Mouse (Mus musculus) thymus, adult 2 months (tissue): Measurements from ENCODE around the gene Tanc1.

ENCODE experiments used
- CTCF ChIP-seq: fragments of 200-500 bp; IDR thresholded peaks from 2 replicates; pipeline ENCODE4 v1.5.1; 2012; ENCODE audit warnings: mild to moderate bottlenecking, control low read depth, low read length, moderate library complexity, borderline replicate concordance; ENCODE audit not compliant: control insufficient read depth, poor library complexity, insufficient read depth; ENCODE audit errors: extremely low read depth
- POLR2A ChIP-seq: fragments of 200-500 bp; IDR thresholded peaks from 2 replicates; pipeline ENCODE4 v1.6.1; 2012; ENCODE audit warnings: mild to moderate bottlenecking, low read length, control low read depth, moderate library complexity; ENCODE audit not compliant: control insufficient read depth, poor library complexity, insufficient read depth; ENCODE audit errors: extremely low read depth

DNA sequence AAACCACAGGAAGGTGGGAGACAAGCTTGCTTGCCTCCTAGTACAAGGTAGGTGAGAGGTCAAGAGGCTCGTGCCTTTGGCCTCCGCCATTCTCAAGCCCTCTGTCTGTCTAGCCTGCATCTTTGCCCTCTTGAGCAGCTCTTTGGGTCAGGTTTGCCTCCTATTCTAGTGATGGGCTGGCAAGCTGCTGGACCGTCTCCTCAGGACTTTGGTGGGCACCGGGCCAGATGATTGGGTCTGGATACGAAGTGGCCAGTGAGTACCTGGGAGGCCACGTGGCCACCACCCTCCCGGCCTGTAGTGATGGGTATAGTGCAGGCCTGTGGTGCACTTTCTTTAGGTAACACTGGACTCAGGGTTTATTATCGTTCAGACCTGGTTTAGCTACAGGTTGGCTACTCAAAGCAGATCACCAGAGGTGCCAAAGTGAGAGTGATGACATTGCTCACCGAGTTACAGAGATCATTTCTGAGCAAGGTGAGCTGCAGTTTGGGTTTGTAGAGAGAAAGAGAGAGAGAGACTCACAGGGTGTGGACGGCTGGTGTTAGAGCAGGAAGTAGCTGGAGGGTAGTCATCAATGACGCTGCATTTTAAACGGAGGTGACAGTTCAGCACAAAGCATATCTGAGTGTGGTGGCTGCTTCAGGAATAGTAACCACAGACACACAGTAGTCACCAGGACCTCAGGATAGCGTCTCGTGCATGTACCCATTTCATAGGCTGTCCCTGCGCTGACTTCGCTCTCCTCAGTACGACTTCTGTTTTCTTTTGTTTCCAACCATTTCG is 188.8 kb downstream of the Tanc1 start:
- TF ChIP-seq CTCF (no peak), POLR2A (no peak)
